Mouse (Mus musculus) ovary, postnatal 36 days (tissue): ENCODE data around the gene Glyctk.

Source experiments
- DNase-seq: peaks from one replicate; pipeline ENCODE4 v3.0.0; 2022; ENCODE audit warnings: low spot score, mixed read lengths

The Glyctk gene

GRCm38 (mm10) chr9:106147281-106147680, 10.7 kb downstream of the Glyctk start:
- DNase-seq, result no peak

- DNase-seq, result no peak
These were observed 12.4 kb downstream of the Glyctk start for GRCm38 (mm10) chr9:106145582-106145981.

- no peak for DNase-seq
These were observed 13.8 kb downstream of the Glyctk start for GRCm38 (mm10) chr9:106144176-106144575.

- DNase-seq, result no peak
These were observed 16.0 kb downstream of the Glyctk start for GRCm38 (mm10) chr9:106141955-106142354.

- DNase-seq, result no peak
These were observed 18.2 kb downstream of the Glyctk start for GRCm38 (mm10) chr9:106139763-106140162.

- no peak for DNase-seq
These were observed 20.2 kb downstream of the Glyctk start for GRCm38 (mm10) chr9:106137671-106138216.

GRCm38 (mm10) chr9:106130250-106130649, 27.7 kb downstream of the Glyctk start:
- DNase-seq, result no peak

- DNase-seq, result no peak
These were observed 28.9 kb downstream of the Glyctk start for GRCm38 (mm10) chr9:106129072-106129471.

- DNase-seq, result no peak
These were observed 31.1 kb downstream of the Glyctk start for GRCm38 (mm10) chr9:106126786-106127251.

- no peak for DNase-seq
These were observed 34.3 kb downstream of the Glyctk start for GRCm38 (mm10) chr9:106123599-106123998.

- DNase-seq, result no peak
These were observed 38.9 kb downstream of the Glyctk start for GRCm38 (mm10) chr9:106119075-106119474.

GRCm38 (mm10) chr9:106115801-106116424, 42.0 kb downstream of the Glyctk start:
- DNase-seq, result no peak

- peak; percentile 71 for DNase-seq
These were observed 45.0 kb downstream of the Glyctk start for GRCm38 (mm10) chr9:106112770-106113423.

GRCm38 (mm10) chr9:106106241-106106640, 51.7 kb downstream of the Glyctk start:
- DNase-seq, result no peak

- no peak for DNase-seq
These were observed 53.5 kb downstream of the Glyctk start for GRCm38 (mm10) chr9:106104401-106104800.
